Mouse (Mus musculus) liver, embryonic 15.5 days (tissue): ENCODE results near the gene Cdyl2. TPM values are rescaled to one million over a fixed set of nuclear protein-coding genes. Genes with fewer than 3 reads are reported as not detected.

Experiments
- ATAC-seq: fragments of 200-750 bp; cut with Nextera tagmentation; 2 replicates; pipeline ENCODE4 v1.8.0; 2017; ENCODE audit warnings: moderate number of reproducible peaks, mild to moderate bottlenecking, moderate library complexity; ENCODE audit not compliant: insufficient read depth
- H3K27ac ChIP-seq: fragments of 300-500 bp; sonication (generic); replicated peaks from 2 replicates; pipeline ENCODE4 v1.5.1; 2015; ENCODE audit warnings: mild to moderate bottlenecking, inconsistent platforms
- H3K27me3 ChIP-seq: fragments of 300-500 bp; sonication (generic); 2 replicates; pipeline ENCODE4 v1.6.1; 2015; ENCODE audit warnings: mild to moderate bottlenecking, inconsistent platforms
- H3K36me3 ChIP-seq: fragments of 300-500 bp; sonication (generic); replicated peaks from 2 replicates; pipeline ENCODE4 v1.6.1; 2015; ENCODE audit warnings: moderate library complexity, mild to moderate bottlenecking, inconsistent platforms
- H3K4me1 ChIP-seq: fragments of 300-500 bp; sonication (generic); replicated peaks from 2 replicates; pipeline ENCODE4 v1.6.1; 2015; ENCODE audit warnings: inconsistent platforms
- H3K4me2 ChIP-seq: fragments of 300-500 bp; sonication (generic); 2 replicates; pipeline ENCODE4 v1.6.1; 2015; ENCODE audit warnings: moderate library complexity, mild to moderate bottlenecking, inconsistent platforms
- H3K4me3 ChIP-seq: fragments of 300-500 bp; sonication (generic); replicated peaks from 2 replicates; pipeline ENCODE4 v1.5.1; 2015; ENCODE audit warnings: mild to moderate bottlenecking, inconsistent platforms
- H3K9ac ChIP-seq: fragments of 300-500 bp; sonication (generic); 2 replicates; pipeline ENCODE4 v1.6.1; 2015; ENCODE audit warnings: moderate library complexity, mild to moderate bottlenecking, inconsistent platforms
- H3K9me3 ChIP-seq: fragments of 300-500 bp; sonication (generic); replicated peaks from 2 replicates; pipeline ENCODE4 v1.6.1; 2016; ENCODE audit warnings: inconsistent platforms
- WGBS: fragments of 180-500 bp; shearing (Covaris S2); methylation state at CpG from one replicate; pipeline ENCODE4 v1.1.7; 2015; ENCODE audit warnings: mixed read lengths; ENCODE audit not compliant: insufficient replicate concordance; 5-methylcytosine and 5-hydroxymethylcytosine counted together
- polyA plus RNA-seq: library from polyadenylated mRNA; unstranded; fragments of >200 nt; fragmentation: Nextera tagmentation; extraction: Ambion mirVana; gene quantifications from 2 replicates; pipeline ENCODE4 v1.2.1, GENCODE M21; 2015

Gene Cdyl2
- polyA plus RNA-seq, 1 experiment from 2014 or later = 1.7 TPM

DNA sequence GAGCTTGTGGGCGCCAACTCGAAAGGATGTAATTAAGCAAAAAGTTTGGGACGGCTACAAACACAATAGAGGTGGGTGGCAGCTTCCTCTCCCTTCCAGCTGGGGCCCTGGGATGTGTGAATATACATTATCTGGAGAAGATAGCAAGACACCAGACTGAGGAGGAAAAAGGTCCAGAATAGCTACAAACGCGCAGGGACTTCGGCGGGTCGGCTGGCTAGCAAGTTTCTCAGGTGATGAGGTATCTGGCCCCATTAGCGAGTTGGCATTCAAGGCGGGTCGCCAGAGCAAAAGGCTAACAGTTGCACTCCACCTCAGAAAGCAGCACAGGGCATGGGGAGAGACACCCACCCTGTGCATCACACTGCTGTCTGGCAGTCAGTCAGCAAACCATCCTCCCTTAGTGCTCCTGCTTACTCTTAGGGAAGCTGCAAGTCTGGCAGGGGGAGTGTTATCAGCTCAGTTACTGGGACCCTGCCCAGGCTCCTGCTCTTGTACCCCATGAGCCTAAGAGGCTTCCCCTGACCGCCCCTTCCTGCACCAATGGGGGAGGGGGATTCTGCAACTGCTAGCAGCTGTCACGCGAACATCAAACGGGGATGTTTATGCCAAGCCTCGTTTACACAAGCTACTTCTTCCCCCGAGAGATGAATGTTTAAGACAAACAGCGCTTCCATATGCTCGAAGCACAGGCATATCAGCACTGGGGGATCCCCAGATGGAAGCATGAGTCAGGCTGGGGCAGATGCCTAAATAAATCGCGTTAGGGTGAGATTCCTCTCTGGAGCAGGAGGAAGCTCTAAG lies 111.4 kb downstream of the Cdyl2 start:
- Histone ChIP-seq H3K4me1 (peaks cover 6% of the 10 kb centered on the region; the same call in 1 of the 2 replicates), H3K27me3 (no peaks in the 10 kb centered on the region), H3K36me3 (no peaks in the 10 kb centered on the region), H3K9me3 (no peaks in the 10 kb centered on the region), H3K27ac (no peak overlapping the region), H3K9ac (no peak overlapping the region), H3K4me3 (no peak overlapping the region), H3K4me2 (no peak overlapping the region)
- WGBS = 56% methylated on average over 21 of the region's 21 CpGs
- ATAC-seq = no peak

DNA sequence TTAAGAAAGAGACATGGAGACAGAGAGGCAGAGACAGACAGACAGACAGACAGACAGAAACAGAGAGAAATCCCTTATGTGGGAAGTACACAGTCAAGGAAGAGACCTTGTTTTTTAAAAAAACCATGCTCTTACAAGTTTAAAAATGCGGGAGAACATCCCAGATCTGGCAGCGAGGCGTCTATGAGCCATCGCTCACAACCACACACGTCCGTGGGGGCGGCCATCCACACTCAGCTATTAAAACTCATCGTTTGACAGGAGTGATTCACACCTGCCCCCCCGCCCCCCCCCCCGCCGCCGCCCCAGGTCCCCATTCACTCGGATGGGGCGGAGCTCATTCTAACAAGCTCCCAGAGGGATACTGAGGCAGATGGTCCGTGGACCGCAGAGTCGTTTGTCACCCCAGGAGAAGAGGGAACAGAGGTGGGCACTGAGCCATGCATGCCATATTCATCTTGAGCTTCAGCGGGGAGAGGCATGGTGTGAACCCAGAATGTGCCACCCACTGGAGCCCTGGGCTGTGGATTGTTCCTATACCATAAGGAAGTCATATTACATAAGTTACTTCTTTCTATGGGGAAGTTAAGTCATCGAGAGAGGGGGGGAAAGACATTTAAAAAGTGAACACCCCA lies 113.0 kb downstream of the Cdyl2 start:
- Histone ChIP-seq H3K36me3 (no peaks in the 10 kb centered on the region), H3K4me3 (no peak overlapping the region), H3K9me3 (no peaks in the 10 kb centered on the region), H3K27ac (no peak overlapping the region), H3K4me1 (peaks cover 6% of the 10 kb centered on the region; the same call in 1 of the 2 replicates), H3K27me3 (no peaks in the 10 kb centered on the region), H3K9ac (no peak overlapping the region), H3K4me2 (no peak overlapping the region)
- no peak for ATAC-seq
- 71% methylated on average over 19 of the region's 19 CpGs for WGBS

DNA sequence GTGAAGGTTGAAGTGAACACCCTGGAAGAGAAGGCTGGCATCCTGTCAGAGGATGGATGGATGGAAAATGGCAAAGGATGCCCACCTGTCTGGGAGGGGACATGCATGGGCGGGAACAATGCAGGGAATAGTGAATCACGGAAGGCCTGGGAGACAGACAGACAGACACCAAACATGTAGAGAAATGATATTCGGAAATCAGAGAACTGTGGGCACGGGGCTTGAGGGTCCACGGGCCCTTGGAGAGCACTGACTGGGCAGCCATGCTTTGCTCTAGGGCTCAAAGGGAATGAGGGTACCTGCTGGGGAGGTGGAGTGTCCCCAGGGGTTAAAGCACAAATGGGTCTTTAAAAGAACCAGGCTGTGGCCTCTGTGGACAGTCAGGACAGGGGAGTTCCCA lies 113.6 kb downstream of the Cdyl2 start:
- H3K36me3 ChIP-seq = no peaks in the 10 kb centered on the region
- H3K4me3 ChIP-seq = no peak overlapping the region
- H3K27ac ChIP-seq = no peak overlapping the region
- H3K4me2 ChIP-seq = no peak overlapping the region
- ATAC-seq = no peak
- 62% methylated on average over 5 of the region's 5 CpGs for WGBS
- no peaks in the 10 kb centered on the region for H3K9me3 ChIP-seq
- peaks cover 6% of the 10 kb centered on the region; the same call in 1 of the 2 replicates for H3K4me1 ChIP-seq
- H3K27me3 ChIP-seq = no peaks in the 10 kb centered on the region
- no peak overlapping the region for H3K9ac ChIP-seq

DNA sequence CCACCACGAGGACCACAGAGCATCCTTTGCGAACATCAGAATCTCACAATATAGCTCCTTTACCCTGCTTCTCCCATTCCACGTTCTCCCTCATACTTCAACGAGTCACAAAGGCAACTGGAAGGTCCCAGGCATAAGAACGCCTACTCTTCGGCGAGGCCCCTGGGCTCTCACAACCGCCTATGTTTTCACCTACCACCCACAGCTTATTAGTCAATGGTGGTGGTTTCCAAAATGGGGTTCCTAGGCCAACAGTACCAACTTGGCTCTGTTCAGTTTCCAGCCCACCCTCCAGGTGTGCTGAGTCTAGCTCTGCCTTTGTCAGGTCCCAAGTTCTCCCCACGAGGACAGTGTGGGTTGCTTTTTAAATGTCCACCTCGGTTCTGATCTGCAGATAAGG lies 114.0 kb downstream of the Cdyl2 start:
- H3K4me2 ChIP-seq = no peak overlapping the region
- no peaks in the 10 kb centered on the region for H3K36me3 ChIP-seq
- no peaks in the 10 kb centered on the region for H3K27me3 ChIP-seq
- H3K9me3 ChIP-seq = no peaks in the 10 kb centered on the region
- no peak for ATAC-seq
- H3K4me1 ChIP-seq = peaks cover 6% of the 10 kb centered on the region; the same call in 1 of the 2 replicates
- no peak overlapping the region for H3K9ac ChIP-seq
- H3K4me3 ChIP-seq = no peak overlapping the region
- whole genome bisulfite sequencing = 66% methylated on average over 10 of the region's 10 CpGs
- H3K27ac ChIP-seq = no peak overlapping the region

DNA sequence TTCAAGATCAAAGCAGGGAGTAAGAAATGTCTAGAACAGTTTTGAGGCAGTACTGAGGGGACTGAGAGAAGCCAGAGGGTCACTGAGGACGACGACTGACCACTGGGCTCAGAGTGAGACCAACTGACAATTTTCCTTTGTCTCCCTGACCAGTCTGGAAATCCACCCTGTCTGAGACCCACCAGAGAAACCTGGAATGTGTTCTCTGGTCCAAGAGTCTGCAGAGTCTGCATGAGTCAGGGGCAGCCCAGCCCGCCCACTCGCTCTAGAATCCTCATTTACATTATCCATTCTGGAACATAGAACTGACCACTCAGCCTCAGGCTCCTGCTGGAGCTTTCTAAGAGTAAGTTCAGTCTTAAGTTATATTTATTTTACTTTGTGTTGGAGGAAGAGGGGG lies 114.9 kb downstream of the Cdyl2 start:
- H3K4me3 ChIP-seq = no peak overlapping the region
- H3K4me1 ChIP-seq = peaks cover 6% of the 10 kb centered on the region; the same call in 1 of the 2 replicates
- no peak overlapping the region for H3K4me2 ChIP-seq
- no peak overlapping the region for H3K27ac ChIP-seq
- WGBS = 73% methylated on average over 4 of the region's 4 CpGs
- no peak for ATAC-seq
- H3K9me3 ChIP-seq = no peaks in the 10 kb centered on the region
- H3K27me3 ChIP-seq = no peaks in the 10 kb centered on the region
- H3K36me3 ChIP-seq = no peaks in the 10 kb centered on the region
- H3K9ac ChIP-seq = no peak overlapping the region

DNA sequence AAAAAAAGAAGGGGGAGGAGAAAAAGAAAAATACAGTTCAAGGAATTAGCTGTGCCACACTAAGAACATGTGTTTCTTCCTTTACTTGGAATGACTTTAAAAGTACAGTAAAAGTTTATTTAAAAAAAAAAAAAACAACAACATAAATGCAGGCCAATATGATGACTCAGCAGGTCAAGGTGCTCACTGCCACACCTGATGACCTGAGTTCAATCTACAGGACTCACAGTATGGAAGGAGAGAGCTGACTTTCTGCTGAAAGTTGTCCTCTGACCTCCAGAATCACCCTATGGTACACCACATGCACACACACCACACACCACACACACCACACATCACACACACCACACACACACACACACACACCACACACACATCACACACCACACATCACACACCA lies 116.4 kb downstream of the Cdyl2 start:
- H3K27me3 ChIP-seq = no peaks in the 10 kb centered on the region
- H3K27ac ChIP-seq = no peak overlapping the region
- H3K4me1 ChIP-seq = no peaks in the 10 kb centered on the region
- H3K4me3 ChIP-seq = no peak overlapping the region
- H3K9me3 ChIP-seq = no peaks in the 10 kb centered on the region
- no peaks in the 10 kb centered on the region for H3K36me3 ChIP-seq
- no peak overlapping the region for H3K9ac ChIP-seq
- ATAC-seq = no peak
- no peak overlapping the region for H3K4me2 ChIP-seq

DNA sequence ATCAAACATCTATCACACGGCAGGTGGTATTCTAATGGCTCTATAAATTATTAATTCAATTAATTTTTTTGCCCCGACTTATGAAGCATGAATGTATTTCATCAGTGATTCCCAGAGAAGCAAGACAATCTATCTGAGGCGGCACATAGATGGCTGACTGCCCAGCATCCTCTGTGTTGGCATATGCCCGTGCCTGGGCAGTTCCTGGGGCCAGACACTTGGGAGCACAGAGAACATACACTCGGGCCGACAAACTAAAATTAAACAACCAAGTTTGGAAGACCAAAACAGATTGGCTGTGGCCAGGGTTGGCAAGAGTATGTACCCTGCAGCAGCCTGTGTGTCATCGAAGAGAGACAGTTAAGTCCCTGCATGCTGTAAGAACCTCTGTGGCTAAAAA lies 117.9 kb downstream of the Cdyl2 start:
- Histone ChIP-seq H3K4me1 (no peaks in the 10 kb centered on the region), H3K36me3 (no peaks in the 10 kb centered on the region), H3K27me3 (no peaks in the 10 kb centered on the region), H3K4me3 (no peak overlapping the region), H3K9ac (no peak overlapping the region), H3K27ac (no peak overlapping the region), H3K9me3 (no peaks in the 10 kb centered on the region), H3K4me2 (no peak overlapping the region)
- WGBS = 70% methylated on average over 7 of the region's 7 CpGs
- no peak for ATAC-seq

DNA sequence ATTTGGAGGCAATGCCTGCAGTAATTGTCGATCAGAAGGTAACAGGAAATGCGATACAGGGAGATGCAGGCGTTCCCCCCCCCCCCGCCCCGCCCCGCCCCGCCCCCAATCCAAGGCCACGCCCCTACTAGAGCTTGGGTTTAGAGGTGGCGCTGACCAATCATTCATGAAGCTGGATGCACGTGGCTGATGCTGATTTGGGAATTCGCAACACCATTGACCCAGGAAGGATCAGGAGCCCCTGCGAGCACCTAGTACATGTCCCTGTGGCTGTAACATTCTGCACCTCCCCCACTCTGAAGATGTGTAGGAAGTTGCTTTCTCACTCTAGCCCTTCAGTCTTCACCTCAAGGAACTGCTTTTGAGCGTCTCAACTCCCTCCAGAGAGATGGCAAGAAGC lies 126.6 kb downstream of the Cdyl2 start:
- no peaks in the 10 kb centered on the region for H3K27me3 ChIP-seq
- H3K27ac ChIP-seq = no peak overlapping the region
- no peak overlapping the region for H3K4me3 ChIP-seq
- no peaks in the 10 kb centered on the region for H3K4me1 ChIP-seq
- H3K4me2 ChIP-seq = no peak overlapping the region
- no peaks in the 10 kb centered on the region for H3K9me3 ChIP-seq
- no peaks in the 10 kb centered on the region for H3K36me3 ChIP-seq
- no peak overlapping the region for H3K9ac ChIP-seq
- no peak for ATAC-seq
- 47% methylated on average over 13 of the region's 13 CpGs for WGBS

DNA sequence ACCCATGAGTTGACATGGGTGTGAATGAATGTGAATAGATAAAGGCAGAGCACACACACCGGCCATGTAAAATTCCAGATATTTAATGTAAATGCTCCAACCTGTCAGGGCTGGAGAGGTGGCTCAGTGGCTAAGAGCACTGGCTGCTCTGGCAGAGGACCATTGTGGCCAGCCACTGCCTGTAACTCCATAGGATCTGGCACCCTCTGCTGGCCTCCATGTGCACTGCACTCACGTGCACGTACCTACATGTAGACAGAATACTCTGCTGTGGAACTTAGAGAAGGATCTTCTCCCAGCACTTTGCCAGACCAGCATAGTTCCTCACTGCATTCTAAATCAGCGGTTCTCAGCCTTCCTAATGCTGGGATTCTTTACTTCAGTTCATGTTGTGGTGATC lies 130.0 kb downstream of the Cdyl2 start:
- Histone ChIP-seq H3K36me3 (no peaks in the 10 kb centered on the region), H3K27me3 (no peaks in the 10 kb centered on the region), H3K4me1 (no peaks in the 10 kb centered on the region), H3K9ac (no peak overlapping the region), H3K27ac (no peak overlapping the region), H3K9me3 (no peaks in the 10 kb centered on the region), H3K4me2 (no peak overlapping the region), H3K4me3 (no peak overlapping the region)
- ATAC-seq = no peak
- WGBS = 79% methylated on average over 4 of the region's 4 CpGs

DNA sequence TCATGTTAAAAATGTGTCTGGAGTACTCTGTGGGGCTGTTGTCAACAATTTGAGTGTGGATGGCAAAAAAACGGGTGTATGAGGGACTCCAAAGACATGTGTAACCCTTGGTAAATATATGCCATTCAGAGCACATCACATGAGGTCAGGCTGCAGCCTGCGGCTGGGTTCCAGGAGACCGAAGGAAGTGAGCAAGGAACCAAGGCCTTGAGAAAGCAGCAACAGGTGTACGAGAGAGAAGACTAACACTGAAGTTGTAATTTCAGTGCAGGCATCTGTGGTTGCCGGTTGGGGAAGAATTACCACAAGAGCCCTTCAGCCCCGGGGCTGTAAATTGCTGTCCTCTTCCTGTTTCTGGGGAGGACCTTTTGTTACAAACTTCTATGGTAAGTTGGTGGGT lies 133.1 kb downstream of the Cdyl2 start:
- H3K27ac ChIP-seq = no peak overlapping the region
- H3K4me3 ChIP-seq = no peak overlapping the region
- no peaks in the 10 kb centered on the region; the same call in 1 of the 2 replicates for H3K9me3 ChIP-seq
- no peaks in the 10 kb centered on the region for H3K27me3 ChIP-seq
- WGBS = 26% methylated on average over 6 of the region's 6 CpGs
- no peak overlapping the region for H3K4me2 ChIP-seq
- H3K9ac ChIP-seq = no peak overlapping the region
- no peak for ATAC-seq
- H3K36me3 ChIP-seq = no peaks in the 10 kb centered on the region
- H3K4me1 ChIP-seq = no peaks in the 10 kb centered on the region

DNA sequence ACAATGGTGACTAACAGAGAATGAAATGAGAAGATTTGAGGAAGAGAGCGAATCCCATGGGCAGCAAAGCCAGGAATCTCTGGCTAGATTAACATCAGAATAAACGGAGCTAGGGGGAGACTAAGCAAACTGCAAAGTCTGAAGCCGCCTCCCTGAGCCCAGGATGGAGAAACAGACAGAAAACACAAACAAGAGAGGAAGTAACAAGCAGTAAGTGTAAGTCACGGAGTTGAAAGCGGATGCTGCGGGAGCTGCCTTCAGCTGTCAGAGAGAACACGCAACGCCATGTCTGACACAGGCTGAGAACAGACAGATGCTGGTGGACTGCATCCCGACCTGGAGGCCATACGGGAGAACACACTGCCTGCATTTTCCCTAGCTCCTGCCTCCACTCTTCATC lies 141.6 kb downstream of the Cdyl2 start:
- Histone ChIP-seq H3K9me3 (no peaks in the 10 kb centered on the region), H3K27me3 (no peaks in the 10 kb centered on the region), H3K9ac (no peak overlapping the region), H3K27ac (no peak overlapping the region), H3K4me3 (no peak overlapping the region), H3K4me2 (no peak overlapping the region), H3K4me1 (no peaks in the 10 kb centered on the region), H3K36me3 (no peaks in the 10 kb centered on the region)
- 78% methylated on average over 10 of the region's 10 CpGs for WGBS
- no peak for ATAC-seq
